Mouse (Mus musculus) lung, adult 2 months (tissue): ENCODE measurements around the gene Lrch1. TPM values are rescaled to one million over a fixed set of nuclear protein-coding genes. Genes with fewer than 3 reads are reported as not detected.

ENCODE experiments used
- DNase-seq: peaks from one replicate; pipeline ENCODE4 v3.0.0; 2022
- H3K4me1 ChIP-seq: fragments of 200-500 bp; 2 replicates; pipeline ENCODE4 v1.6.1; 2011; ENCODE audit warnings: low read length; ENCODE audit not compliant: control insufficient read depth, insufficient read depth
- H3K4me3 ChIP-seq: fragments of 200-500 bp; replicated peaks from 2 replicates; pipeline ENCODE3; 2011; ENCODE audit warnings: low read depth, mild to moderate bottlenecking, control low read depth, low read length; ENCODE audit errors: extremely low read depth
- CTCF ChIP-seq: fragments of 200-500 bp; IDR thresholded peaks from 2 replicates; pipeline ENCODE4 v1.5.1; 2011; ENCODE audit warnings: mild to moderate bottlenecking, low read length, control low read depth; ENCODE audit not compliant: insufficient read depth
- POLR2A ChIP-seq: fragments of 200-500 bp; IDR thresholded peaks from 2 replicates; pipeline ENCODE4 v1.6.1; 2011; ENCODE audit warnings: low read depth, mild to moderate bottlenecking, control low read depth, low read length, borderline replicate concordance; ENCODE audit errors: extremely low read depth
- WGBS: fragments of 180-500 bp; shearing (Covaris S2); methylation state at CpG from one replicate; pipeline ENCODE4 v1.1.7; 2018; 5-methylcytosine and 5-hydroxymethylcytosine counted together
- polyA plus RNA-seq: library from polyadenylated mRNA; depleted of rRNA; stranded (reverse); fragments of >200 nt; gene quantifications from 2 replicates; pipeline ENCODE4 v1.2.3, GENCODE M21; 2012; rRNA removed

Gene Lrch1
- polyA plus RNA-seq, 1 experiment, result 22.6 TPM

- H3K4me1 ChIP-seq, result no peaks in the 10 kb centered on the region
- 67% methylated on average over 3 of the region's 3 CpGs for WGBS
- no peak for TF ChIP-seq CTCF
- TF ChIP-seq POLR2A, result no peak
Measured at GRCm38 (mm10) chr14:74723541-74723940, 224.1 kb downstream of the Lrch1 start.

GRCm38 (mm10) chr14:74709054-74709453, 238.6 kb downstream of the Lrch1 start:
- Histone ChIP-seq H3K4me1 (no peaks in the 10 kb centered on the region), H3K4me3 (no peak overlapping the region)
- 16% methylated on average over 3 of the region's 3 CpGs for WGBS
- DNase-seq, result no peak
- TF ChIP-seq POLR2A (no peak), CTCF (no peak)

More at GRCm38 (mm10) chr14:74723541-74723940, 224.1 kb downstream of the Lrch1 start:
- no peak overlapping the region for H3K4me3 ChIP-seq
- no peak for DNase-seq

Other genes starting within 250 kb of the Lrch1 start
- 21.7 and 49.7 TPM in 2 replicates for gene Esd, start 215.6 kb downstream of the Lrch1 start, polyA plus RNA-seq
- 1.6 and 2.9 TPM in 2 replicates for gene Rubcnl, start 68.2 kb upstream of the Lrch1 start, polyA plus RNA-seq
- 0.03 and 0.04 TPM in 2 replicates for gene Lrrc63, start 183.0 kb upstream of the Lrch1 start, polyA plus RNA-seq
- gene Lcp1, start 183.2 kb upstream of the Lrch1 start, polyA plus RNA-seq, result 26.6 and 54.4 TPM in 2 replicates